Mouse (Mus musculus) neural tube, embryonic 11.5 days (tissue): ENCODE results near the gene Olfr980. TPM values are rescaled to one million over a fixed set of nuclear protein-coding genes. Genes with fewer than 3 reads are reported as not detected.
"Not testable (repeated sequence)": the region's sequence is repeated elsewhere in the genome, so short reads cannot be mapped to it uniquely, and the experiment has no call there.

Experiments
- ATAC-seq: fragments of 200-750 bp; cut with Nextera tagmentation; 2 replicates; pipeline ENCODE4 v1.8.0; 2017; ENCODE audit warnings: moderate number of reproducible peaks, mild to moderate bottlenecking, moderate TSS enrichment, moderate library complexity; ENCODE audit not compliant: insufficient read depth, low FRiP score, low TSS enrichment
- DNase-seq: peaks from one replicate; pipeline ENCODE4 v3.0.0-alpha.2; 2015; ENCODE audit warnings: low spot score
- H3K27ac ChIP-seq: fragments of 300-500 bp; sonication (generic); 2 replicates; pipeline ENCODE4 v1.5.1; 2014; ENCODE audit warnings: low read depth, mild to moderate bottlenecking, low read length
- H3K27me3 ChIP-seq: fragments of 300-500 bp; sonication (generic); 2 replicates; pipeline ENCODE4 v1.6.1; 2014; ENCODE audit warnings: mild to moderate bottlenecking, low read length, mixed read lengths; ENCODE audit not compliant: control insufficient read depth, insufficient read depth
- H3K36me3 ChIP-seq: fragments of 300-500 bp; sonication (generic); 2 replicates; pipeline ENCODE4 v1.6.1; 2014; ENCODE audit warnings: mild to moderate bottlenecking, low read length, moderate library complexity, mixed read lengths; ENCODE audit not compliant: control insufficient read depth, insufficient read depth
- H3K4me1 ChIP-seq: fragments of 300-500 bp; sonication (generic); 2 replicates; pipeline ENCODE4 v1.6.1; 2014; ENCODE audit warnings: low read length, mixed read lengths; ENCODE audit not compliant: control insufficient read depth, insufficient read depth
- H3K4me2 ChIP-seq: fragments of 300-500 bp; sonication (generic); 2 replicates; pipeline ENCODE4 v1.6.1; 2014; ENCODE audit warnings: low read depth, mild to moderate bottlenecking, moderate library complexity
- H3K4me3 ChIP-seq: fragments of 300-500 bp; sonication (generic); 2 replicates; pipeline ENCODE4 v1.5.1; 2014; ENCODE audit warnings: low read depth, low read length
- H3K9ac ChIP-seq: fragments of 300-500 bp; sonication (generic); 2 replicates; pipeline ENCODE4 v1.6.1; 2014; ENCODE audit warnings: mild to moderate bottlenecking, low read length
- H3K9me3 ChIP-seq: fragments of 300-500 bp; sonication (generic); 2 replicates; pipeline ENCODE4 v1.6.1; 2016; ENCODE audit warnings: low read length; ENCODE audit not compliant: control insufficient read depth
- WGBS: fragments of 180-500 bp; shearing (Covaris S2); extraction: QIAGEN DNeasy Blood & Tissue Kit; methylation state at CpG from one replicate; pipeline ENCODE4 v1.1.7; 2014; 5-methylcytosine and 5-hydroxymethylcytosine counted together
- polyA plus RNA-seq: library from polyadenylated mRNA; unstranded; fragments of >200 nt; fragmentation: Nextera tagmentation; extraction: Ambion mirVana; gene quantifications from 2 replicates; pipeline ENCODE4 v1.2.1, GENCODE M21; 2014

Gene Olfr980
- polyA plus RNA-seq: not detected in 2 replicates

DNA sequence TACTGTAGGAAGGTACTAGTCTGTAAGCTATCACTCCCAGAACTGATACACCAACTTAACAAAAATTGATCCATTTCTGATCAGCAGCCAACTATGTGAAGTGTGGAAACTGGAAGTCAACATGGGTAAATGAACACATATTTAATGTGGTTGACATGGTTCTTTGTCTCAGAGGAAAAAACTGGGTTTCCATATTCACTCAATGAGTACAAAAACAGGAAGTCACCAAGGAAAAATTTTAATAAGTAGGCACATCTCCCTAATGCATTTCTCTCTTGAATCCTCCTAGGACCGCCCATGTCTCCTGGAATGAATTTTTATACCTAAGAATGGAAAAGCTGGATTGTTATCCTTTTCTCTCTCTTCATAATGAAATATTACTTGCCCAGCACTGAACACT, at the start of gene Olfr980:
Gene Olfr980 (minus strand): TSS at position 101 of the 400 bp plus-strand sequence.
- Histone ChIP-seq H3K4me1 (no peaks in the 10 kb centered on the region), H3K9ac (no peak within 1 kb of the TSS), H3K27me3 (no peaks in the 10 kb centered on the region), H3K4me2 (no peak within 1 kb of the TSS), H3K4me3 (no peak within 1 kb of the TSS), H3K9me3 (no peaks in the 10 kb centered on the region), H3K27ac (no peak within 1 kb of the TSS), H3K36me3 (no peaks in the 10 kb centered on the region)
- ATAC-seq (no peak), DNase-seq (no peak)
- 96% methylated on average over 1 of the region's 1 CpGs for WGBS

DNA sequence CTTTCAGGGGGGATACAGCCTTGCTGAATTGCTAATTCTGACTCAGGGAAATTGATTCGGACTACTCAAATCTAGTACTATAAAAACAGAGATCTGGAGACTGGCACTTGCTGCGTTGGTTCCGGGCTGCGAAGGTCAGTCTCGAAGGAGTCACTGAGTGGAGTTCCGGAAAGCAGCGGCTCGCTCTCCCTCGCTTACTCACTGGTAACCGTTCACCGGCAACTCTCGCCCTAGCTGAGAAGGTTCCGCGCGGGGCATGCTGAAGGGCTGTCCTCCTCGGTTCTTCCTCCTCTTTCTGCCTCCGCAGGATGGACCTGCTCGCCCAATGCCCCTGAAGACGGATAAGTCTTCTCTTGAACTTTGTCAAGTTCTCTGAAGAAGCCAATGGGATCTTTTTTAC, 40.8 kb upstream of the Olfr980 start:
- no peaks in the 10 kb centered on the region for H3K27me3 ChIP-seq
- H3K36me3 ChIP-seq: no peaks in the 10 kb centered on the region
- H3K4me3 ChIP-seq: no peak overlapping the region
- DNase-seq (no peak), ATAC-seq (no peak)
- no peaks in the 10 kb centered on the region for H3K4me1 ChIP-seq
- 94% methylated on average over 19 of the region's 19 CpGs for WGBS
- H3K4me2 ChIP-seq: no peak overlapping the region
- H3K9me3 ChIP-seq: no peaks in the 10 kb centered on the region
- no peak overlapping the region for H3K27ac ChIP-seq
- H3K9ac ChIP-seq: no peak overlapping the region

DNA sequence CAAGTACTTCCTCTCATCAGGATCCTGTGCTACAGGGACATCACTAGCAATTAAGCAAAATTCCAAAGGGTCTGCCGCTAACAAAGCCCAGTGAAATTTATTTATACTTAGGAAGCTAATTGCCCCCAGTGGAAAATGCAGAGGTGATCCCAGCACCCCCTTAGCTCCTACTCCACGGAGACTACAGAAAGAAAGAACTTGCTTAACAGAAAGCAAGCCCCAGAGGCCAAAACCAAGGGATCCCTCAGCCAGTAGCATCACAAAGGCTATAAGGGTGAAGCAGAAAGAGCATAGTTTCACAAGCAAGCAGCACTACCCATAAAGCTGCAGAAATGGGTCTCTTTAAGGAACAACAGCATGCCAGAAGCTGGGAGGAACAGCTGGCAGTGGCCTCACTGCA, 11.8 kb upstream of the Olfr980 start, which contains the start of gene Olfr981:
Gene Olfr981 (plus strand): TSS at position 301 of the 400 bp plus-strand sequence.
- 66% methylated on average over 2 of the region's 2 CpGs for WGBS
- Histone ChIP-seq H3K9ac (no peak within 1 kb of the TSS), H3K36me3 (no peaks in the 10 kb centered on the region), H3K4me3 (no peak within 1 kb of the TSS), H3K4me1 (no peaks in the 10 kb centered on the region), H3K9me3 (no peaks in the 10 kb centered on the region), H3K27ac (no peak within 1 kb of the TSS), H3K4me2 (no peak within 1 kb of the TSS), H3K27me3 (no peaks in the 10 kb centered on the region)
- DNase-seq (no peak), ATAC-seq (no peak)

DNA sequence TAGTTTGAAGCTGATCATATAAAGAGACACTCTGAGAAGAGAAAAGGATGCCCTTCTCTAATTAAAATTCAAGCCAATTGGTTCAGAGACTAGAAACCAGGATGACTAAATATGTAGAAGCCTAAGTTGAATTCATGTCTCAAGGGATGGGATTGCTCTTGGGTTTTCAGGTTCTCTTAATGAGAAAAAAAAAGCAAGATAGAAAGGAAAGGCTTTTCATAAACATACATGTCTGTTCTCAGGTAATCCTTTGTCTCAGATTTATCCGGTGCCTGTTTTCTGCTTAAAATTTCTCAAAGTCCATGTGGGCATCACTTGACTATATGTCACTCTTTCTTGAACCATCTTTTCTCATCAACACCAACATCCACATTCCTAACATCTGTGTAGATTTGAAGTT, 6.0 kb downstream of the Olfr980 start, which contains the start of gene Olfr979:
Gene Olfr979 (minus strand): TSS at position 101 of the 400 bp plus-strand sequence.
- WGBS: 100% methylated on average over 1 of the region's 1 CpGs
- H3K9ac ChIP-seq: no peak within 1 kb of the TSS

DNA sequence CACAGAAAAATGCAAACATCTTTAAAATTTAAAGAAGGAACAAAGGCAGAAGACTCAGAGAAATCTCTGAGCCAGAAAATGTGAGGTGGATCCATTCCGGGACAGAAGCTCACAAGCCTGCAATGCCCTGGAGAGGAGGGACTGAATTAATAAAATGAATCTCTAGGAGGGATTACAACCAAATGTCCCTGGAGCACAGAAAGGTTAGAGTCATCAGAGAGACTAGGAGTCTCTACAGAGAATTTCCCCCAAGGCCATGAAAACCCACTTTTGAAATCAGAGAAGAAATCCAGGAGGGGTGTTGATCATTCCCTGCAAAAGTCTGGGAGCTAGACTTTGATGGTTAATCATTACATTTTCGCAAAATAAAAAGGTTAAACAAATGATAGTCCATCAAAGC, 17.6 kb downstream of the Olfr980 start, which contains the start of gene Olfr978:
Gene Olfr978 (plus strand): TSS at position 301 of the 400 bp plus-strand sequence.
- Histone ChIP-seq H3K9ac (no peak within 1 kb of the TSS), H3K4me2 (no peak within 1 kb of the TSS), H3K27me3 (no peaks in the 10 kb centered on the region), H3K9me3 (no peaks in the 10 kb centered on the region), H3K4me1 (no peaks in the 10 kb centered on the region), H3K36me3 (no peaks in the 10 kb centered on the region), H3K27ac (no peak within 1 kb of the TSS), H3K4me3 (no peak within 1 kb of the TSS)
- DNase-seq (no peak), ATAC-seq (no peak)
- WGBS: 82% methylated on average over 2 of the region's 2 CpGs

More for the DNA sequence above, 6.0 kb downstream of the Olfr980 start, which contains the start of gene Olfr979:
- Histone ChIP-seq H3K36me3 (no peaks in the 10 kb centered on the region), H3K27me3 (no peaks in the 10 kb centered on the region), H3K27ac (no peak within 1 kb of the TSS), H3K4me2 (no peak within 1 kb of the TSS), H3K4me1 (no peaks in the 10 kb centered on the region), H3K4me3 (no peak within 1 kb of the TSS), H3K9me3 (no peaks in the 10 kb centered on the region)
- DNase-seq (no peak), ATAC-seq (no peak)

DNA sequence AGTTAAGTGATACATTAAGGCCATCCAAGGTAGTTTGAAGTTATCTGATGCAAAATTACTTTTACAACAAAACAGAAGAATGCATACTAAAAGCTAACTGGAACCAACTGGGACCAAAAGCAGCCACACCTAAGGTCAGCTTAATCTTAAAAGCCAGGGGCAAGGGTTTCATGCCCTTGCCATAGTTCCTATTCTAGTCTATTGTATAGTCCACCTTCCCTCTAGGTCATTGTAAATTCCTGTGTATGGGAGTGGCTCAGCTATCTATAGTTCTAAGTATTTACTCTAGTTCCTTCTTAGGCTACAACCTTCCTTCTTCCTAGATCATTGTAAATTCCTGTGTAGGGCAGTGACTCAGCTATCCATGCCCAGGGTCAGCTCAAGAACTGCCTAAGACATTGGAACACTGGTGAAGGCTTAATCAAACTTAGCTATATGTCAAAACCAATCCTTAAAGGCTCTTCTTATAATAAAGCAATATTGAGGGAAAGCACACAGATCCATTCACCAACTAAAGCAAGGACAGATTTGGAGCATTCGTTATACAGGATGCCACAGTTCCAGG, 32.7 kb downstream of the Olfr980 start:
- not testable (repeated sequence) for H3K4me1 ChIP-seq, H3K9ac ChIP-seq, H3K27ac ChIP-seq, H3K27me3 ChIP-seq, DNase-seq, H3K4me2 ChIP-seq, H3K36me3 ChIP-seq, H3K4me3 ChIP-seq, H3K9me3 ChIP-seq, ATAC-seq
- WGBS: 90% methylated on average over 1 of the region's 1 CpGs

DNA sequence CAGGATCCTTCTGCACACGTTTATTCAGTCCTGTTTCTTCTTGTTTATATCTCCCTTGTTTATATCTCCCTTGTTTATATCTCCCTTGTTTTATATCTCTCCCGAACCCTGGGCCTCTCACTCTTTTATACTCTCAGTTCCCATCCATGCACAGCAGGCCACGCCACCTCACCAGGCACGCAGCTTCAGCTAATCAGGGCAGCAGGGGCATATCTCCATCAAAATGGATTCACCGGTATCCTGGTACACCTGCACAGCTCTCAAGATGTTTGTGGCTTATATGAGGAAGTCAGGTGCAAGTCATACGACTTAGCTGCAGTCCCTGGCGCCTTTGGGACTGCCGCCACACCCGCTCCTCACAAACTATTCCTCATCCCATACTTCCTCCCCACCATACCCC, 48.3 kb downstream of the Olfr980 start, which contains the start of gene Olfr976:
Gene Olfr976 (minus strand): TSS at position 101 of the 400 bp plus-strand sequence.
- not testable (repeated sequence) for H3K9ac ChIP-seq, H3K9me3 ChIP-seq, H3K36me3 ChIP-seq, DNase-seq, H3K27me3 ChIP-seq, H3K27ac ChIP-seq, H3K4me3 ChIP-seq, ATAC-seq, H3K4me1 ChIP-seq, H3K4me2 ChIP-seq
- WGBS: 86% methylated on average over 6 of the region's 9 CpGs

Other genes starting within 250 kb of the Olfr980 start
- gene Olfr968, start 226.3 kb downstream of the Olfr980 start, polyA plus RNA-seq: not detected in 2 replicates
- gene Olfr969, start 218.6 kb downstream of the Olfr980 start, polyA plus RNA-seq: not detected in 2 replicates
- gene Olfr970, start 200.7 kb downstream of the Olfr980 start, polyA plus RNA-seq: not detected in 2 replicates
- not detected in 2 replicates for gene Olfr971, start 172.7 kb downstream of the Olfr980 start, polyA plus RNA-seq
- not detected in 2 replicates for gene Olfr972, start 143.2 kb downstream of the Olfr980 start, polyA plus RNA-seq
- not detected in 2 replicates for gene Olfr229, start 102.2 kb downstream of the Olfr980 start, polyA plus RNA-seq
- not detected in 2 replicates for gene Olfr974, start 72.1 kb downstream of the Olfr980 start, polyA plus RNA-seq
- gene Olfr975, start 57.5 kb downstream of the Olfr980 start, polyA plus RNA-seq: not detected in 2 replicates
- not detected in 2 replicates for gene Olfr976, start 48.4 kb downstream of the Olfr980 start, polyA plus RNA-seq
- not detected in 2 replicates for gene Olfr978, start 17.5 kb downstream of the Olfr980 start, polyA plus RNA-seq
- not detected in 2 replicates for gene Olfr979, start 6.1 kb downstream of the Olfr980 start, polyA plus RNA-seq
- gene Olfr981, start 11.9 kb upstream of the Olfr980 start, polyA plus RNA-seq: not detected in 2 replicates
- gene Olfr982, start 64.2 kb upstream of the Olfr980 start, polyA plus RNA-seq: not detected in 2 replicates
- not detected in 2 replicates for gene Olfr983, start 84.0 kb upstream of the Olfr980 start, polyA plus RNA-seq
- gene Olfr984, start 104.6 kb upstream of the Olfr980 start, polyA plus RNA-seq: not detected in 2 replicates
- gene Olfr985, start 120.6 kb upstream of the Olfr980 start, polyA plus RNA-seq: not detected in 2 replicates
- not detected in 2 replicates for gene Tmem225, start 138.5 kb upstream of the Olfr980 start, polyA plus RNA-seq
- gene Olfr986, start 171.3 kb upstream of the Olfr980 start, polyA plus RNA-seq: not detected in 2 replicates
- gene Zfp202, start 182.7 kb upstream of the Olfr980 start, polyA plus RNA-seq: 6.8 and 6.9 TPM in 2 replicates